In genomic region chr19:21865242-21866055, GRCm38 (mm10) we compare ENCODE assay signal across 21 mouse cellular contexts.
DNase-seq lines count a peak whose midpoint lies in the region; ATAC-seq and TF ChIP-seq lines count a peak whose summit lies in the region.
"Had no signal": no experiment of that assay in that cellular context is flagged by ENCODE, and none has a peak within 500 bp of the region (broad histone marks: within the 10 kb centered on the region; RNA-seq: fewer than 3 reads in every experiment).

No protein-coding gene starts in this region.

- ATAC-seq in heart, embryonic 16.5 days (replicated peaks; ENCODE audit: extremely low read depth, insufficient read depth, low FRiP score), result no peak
- ATAC-seq in megakaryocyte progenitor cell, adult 5-6 weeks (replicated peaks; ENCODE audit: poor library complexity), result peak; percentile 54; the same call in 1 of the 2 replicates
- ATAC-seq: forebrain, embryonic 14.5 days; hindbrain, postnatal 0 days had no signal

- no peak for TF ChIP-seq CTCF in heart, adult 2 months (IDR thresholded peaks at IDR 0.05)
- TF ChIP-seq CTCF in MEL (IDR thresholded peaks at IDR 0.05 in 2 of 3, conservative IDR thresholded peaks at IDR 0.05 in 1 of 3; ENCODE audit: control insufficient read depth in 1 of 3, insufficient read depth in 1 of 3, low read depth in 2 of 3, low read length in 3 of 3, poor library complexity in 1 of 3, severe bottlenecking in 1 of 3), result no peak

- DNase-seq in adrenal gland, adult 2 months, result peak; percentile 46
- no peak for DNase-seq in adrenal gland, adult 8-10 months
- no peak for DNase-seq in heart, adult 2 months
- peak; percentile 82 for DNase-seq in MEL (ENCODE audit: low read depth, low spot score)
- DNase-seq in cerebellum, postnatal 10 days, result no peak
- DNase-seq in ovary, adult 18-20 months (ENCODE audit: low spot score), result no peak
- DNase-seq: cerebellum, adult 8-10 months; embryo, embryonic 11 days; kidney, adult 9 months; kidney, postnatal 4 days; layer of hippocampus, postnatal 36 days; left cerebral cortex, postnatal 4 days; lung, postnatal 14 days; spleen, adult 18-20 months; thymus, postnatal 14 days had no signal

- H3K27me3 ChIP-seq in heart, embryonic 16.5 days (ENCODE audit: control insufficient read depth, insufficient read depth, low read length), result no peaks in the 10 kb centered on the region
- H3K27me3 ChIP-seq in heart, adult 2 months (ENCODE audit: control insufficient read depth, insufficient read depth, low read length), result no peaks in the 10 kb centered on the region
- no peaks in the 10 kb centered on the region for H3K27me3 ChIP-seq in MEL (ENCODE audit: control insufficient read depth in 1 of 2, insufficient read depth in 2 of 2, low read length in 2 of 2)
- H3K27me3 ChIP-seq: midbrain, embryonic 12.5 days had no signal

- TF ChIP-seq EP300 in heart, adult 2 months (IDR thresholded peaks at IDR 0.05; ENCODE audit: insufficient read depth, low read depth, low read length), result no peak
- TF ChIP-seq EP300 in MEL (IDR thresholded peaks at IDR 0.05; ENCODE audit: low read depth in 1 of 2, low read length in 2 of 2), result peak; percentile 67 to 70

- TF ChIP-seq RAD21 in MEL (IDR thresholded peaks at IDR 0.05; ENCODE audit: low read depth, low read length), result no peak

- H3K4me1 ChIP-seq in heart, embryonic 16.5 days (ENCODE audit: control insufficient read depth, insufficient read depth, low read length), result peaks cover 14% of the 10 kb centered on the region
- H3K4me1 ChIP-seq in heart, adult 2 months (ENCODE audit: control insufficient read depth, insufficient read depth, low read length), result peaks cover 6% of the 10 kb centered on the region
- H3K4me1 ChIP-seq in MEL (ENCODE audit: control insufficient read depth in 1 of 2, insufficient read depth in 2 of 2, low read length in 2 of 2), result peaks cover 24 to 28% of the 10 kb centered on the region in 2 experiments
- H3K4me1 ChIP-seq: midbrain, embryonic 12.5 days had no signal

- 50% methylated on average over 7 of the region's 7 CpGs for WGBS in heart, embryonic 16.5 days
- WGBS in heart, adult 2 months, result 59% methylated on average over 7 of the region's 7 CpGs

- no peak overlapping the region for H3K9ac ChIP-seq in heart, embryonic 16.5 days (ENCODE audit: low read length)
- no peak overlapping the region for H3K9ac ChIP-seq in heart, adult 2 months (ENCODE audit: low read depth, low read length)
- peak overlapping the region; percentile 45 for H3K9ac ChIP-seq in MEL (ENCODE audit: control insufficient read depth, low read depth, low read length, poor library complexity, severe bottlenecking)
- H3K9ac ChIP-seq: liver, embryonic 14.5 days; midbrain, embryonic 12.5 days had no signal

- H3K79me2 ChIP-seq in heart, adult 2 months (replicated peaks; ENCODE audit: control insufficient read depth, insufficient read depth, low read length), result no peaks in the 10 kb centered on the region
- no peaks in the 10 kb centered on the region for H3K79me2 ChIP-seq in MEL (ENCODE audit: control insufficient read depth, insufficient read depth, low read length, poor library complexity)

- H3K27ac ChIP-seq in heart, embryonic 16.5 days (ENCODE audit: low read length), result peak overlapping the region; percentile 20; the same call in 1 of the 2 replicates
- H3K27ac ChIP-seq in heart, adult 2 months, result no peak overlapping the region
- H3K27ac ChIP-seq in MEL (ENCODE audit: control insufficient read depth, low read depth, low read length), result peak overlapping the region; percentile 92
- H3K27ac ChIP-seq: hindbrain, postnatal 0 days; liver, embryonic 14.5 days; midbrain, embryonic 12.5 days had no signal

- no peaks in the 10 kb centered on the region for H3K36me3 ChIP-seq in heart, embryonic 16.5 days (ENCODE audit: control insufficient read depth, insufficient read depth)
- H3K36me3 ChIP-seq in heart, adult 2 months (ENCODE audit: control insufficient read depth, insufficient read depth, low read length), result no peaks in the 10 kb centered on the region
- peaks cover 0 to 32% of the 10 kb centered on the region in 2 experiments; a peak in 2 of 4 replicates for H3K36me3 ChIP-seq in MEL (ENCODE audit: control insufficient read depth in 1 of 2, insufficient read depth in 2 of 2, low read length in 2 of 2)

- TF ChIP-seq POLR2A in heart, adult 2 months (IDR thresholded peaks at IDR 0.05; ENCODE audit: insufficient read depth, low read depth, low read length), result no peak
- TF ChIP-seq POLR2A in MEL (IDR thresholded peaks at IDR 0.05; ENCODE audit: control insufficient read depth in 1 of 2, insufficient read depth in 1 of 2, low read depth in 1 of 2, low read length in 2 of 2, poor library complexity in 1 of 2), result no peak

- H3K4me2 ChIP-seq in heart, embryonic 16.5 days (ENCODE audit: low read depth, low read length), result no peak overlapping the region
- H3K4me2 ChIP-seq: midbrain, embryonic 12.5 days had no signal

- H3K4me3 ChIP-seq in heart, embryonic 16.5 days (ENCODE audit: low read length), result no peak overlapping the region
- H3K4me3 ChIP-seq in heart, adult 2 months, result no peak overlapping the region
- H3K4me3 ChIP-seq in MEL (ENCODE audit: control insufficient read depth in 1 of 2, insufficient read depth in 1 of 2, low read depth in 2 of 2, low read length in 2 of 2), result peak overlapping the region; percentile 48 to 57
- H3K4me3 ChIP-seq: midbrain, embryonic 12.5 days had no signal

- no peaks in the 10 kb centered on the region for H3K9me3 ChIP-seq in heart, embryonic 16.5 days (replicated peaks; ENCODE audit: control insufficient read depth, low read length)
- H3K9me3 ChIP-seq in MEL (replicated peaks; ENCODE audit: insufficient read depth, low read length), result no peaks in the 10 kb centered on the region
- H3K9me3 ChIP-seq: midbrain, embryonic 12.5 days had no signal

- intact Hi-C loops in heart, adult 2 months (cut with DNase I), result loop anchor here (5.0 kb wide), 1 partner anchor 38 kb away; no protein-coding TSS in a partner anchor

TF ChIP-seq in MEL, 35 proteins besides CTCF, POLR2A, EP300 and RAD21:
- no peak for TF ChIP-seq NELFE (IDR thresholded peaks at IDR 0.05; ENCODE audit: low read depth, low read length)
- TF ChIP-seq MYB (IDR thresholded peaks at IDR 0.05; ENCODE audit: low read depth, low read length), result peak; percentile 59; the same call in 1 of the 2 replicates
- no peak; the same call in 1 of the 2 replicates for TF ChIP-seq TCF12 (IDR thresholded peaks at IDR 0.05; ENCODE audit: low read depth, low read length)
- TF ChIP-seq POLR2AphosphoS5 (IDR thresholded peaks at IDR 0.05; ENCODE audit: borderline replicate concordance, low read depth, low read length), result no peak
- TF ChIP-seq MXI1 (IDR thresholded peaks at IDR 0.05; ENCODE audit: low read depth, low read length), result peak; percentile 52
- TF ChIP-seq SIN3A (IDR thresholded peaks at IDR 0.05; ENCODE audit: low read length), result no peak
- TF ChIP-seq ETS1 (IDR thresholded peaks at IDR 0.05; ENCODE audit: low read depth, low read length), result peak; percentile 63
- 0 out of 2 replicates have a peak, but pooled peaks have one; percentile 22 for TF ChIP-seq TBP (IDR thresholded peaks at IDR 0.05; ENCODE audit: low read depth, low read length)
- TF ChIP-seq ZMIZ1 (IDR thresholded peaks at IDR 0.05; ENCODE audit: low read depth, low read length), result no peak
- TF ChIP-seq GATA1 (IDR thresholded peaks at IDR 0.05; ENCODE audit: low read depth, low read length), result peak; percentile 83
- TF ChIP-seq MAZ (IDR thresholded peaks at IDR 0.05; ENCODE audit: low read depth, low read length), result no peak
- TF ChIP-seq ZNF384 (IDR thresholded peaks at IDR 0.05; ENCODE audit: low read depth, low read length), result no peak
- TF ChIP-seq MYC (IDR thresholded peaks at IDR 0.05; ENCODE audit: low read depth, low read length), result 0 out of 2 replicates have a peak, but pooled peaks have one; percentile 46
- TF ChIP-seq BHLHE40 (IDR thresholded peaks at IDR 0.05; ENCODE audit: borderline replicate concordance, low read depth, low read length), result peak; percentile 82
- peak; percentile 71 for TF ChIP-seq RCOR1 (IDR thresholded peaks at IDR 0.05; ENCODE audit: low read depth, low read length)
- TF ChIP-seq JUND (IDR thresholded peaks at IDR 0.05; ENCODE audit: low read depth, low read length), result no peak
- no peak for TF ChIP-seq ZC3H11A (IDR thresholded peaks at IDR 0.05; ENCODE audit: low read depth, low read length)
- TF ChIP-seq USF1 (IDR thresholded peaks at IDR 0.05; ENCODE audit: low read depth, low read length), result no peak

Comparison
In these comparisons a context has a peak if more than half of its experiments do, and no peak if none do; other contexts are left out.
1. DNase-seq: peak in adrenal gland, adult 2 months (single experiment) and MEL (single experiment); none in adrenal gland, adult 8-10 months (single experiment), heart, adult 2 months (0 of 2), cerebellum, postnatal 10 days (0 of 2) and ovary, adult 18-20 months (single experiment).
2. H3K4me3 ChIP-seq: peak in MEL (2 of 2); none in heart, embryonic 16.5 days (single experiment) and heart, adult 2 months (single experiment).